Mouse (Mus musculus): ENCODE measurements at regions not wholly inside any gene's neighbourhood (a gene's known extent, or its start where the extent isn't known, plus 50 kb on each side); places are given as distances from the start of the nearest gene placed in this dataset.
A peak's percentile ranks its signal among the peaks of the same experiment; 100 is the strongest.

GRCm38 (mm10) chr12:54126306-54126705 lies 77.4 kb downstream of the Egln3 start:
- no peak overlapping the region for H3K9ac ChIP-seq (ENCODE audit: low read length)
- H3K4me1 ChIP-seq (ENCODE audit: control insufficient read depth, insufficient read depth, low read length) = no peaks in the 10 kb centered on the region
- H3K27ac ChIP-seq (ENCODE audit: low read length) = no peak overlapping the region
- H3K4me3 ChIP-seq (ENCODE audit: low read length) = peak overlapping the region; percentile 21
- H3K27me3 ChIP-seq (ENCODE audit: control insufficient read depth, insufficient read depth, low read length) = no peaks in the 10 kb centered on the region; the same call in 1 of the 2 replicates
- no peaks in the 10 kb centered on the region for H3K36me3 ChIP-seq (ENCODE audit: control insufficient read depth, insufficient read depth)
- no peak for ATAC-seq (replicated peaks; ENCODE audit: extremely low read depth, insufficient read depth, low FRiP score)
- no peaks in the 10 kb centered on the region for H3K9me3 ChIP-seq (replicated peaks; ENCODE audit: control insufficient read depth, low read length)
- H3K4me2 ChIP-seq (ENCODE audit: low read depth, low read length) = peak overlapping the region; percentile 37
- 65% methylated on average over 6 of the region's 6 CpGs for WGBS
